Mouse (Mus musculus) brain, embryonic 14.5 days (tissue): ENCODE results near the gene Ppp2r2c.

ENCODE experiments used
- CTCF ChIP-seq: fragments of 200-500 bp; IDR thresholded peaks from 2 replicates; pipeline ENCODE4 v1.5.1; 2012; ENCODE audit warnings: inconsistent platforms, mild to moderate bottlenecking, moderate library complexity, borderline replicate concordance; ENCODE audit not compliant: insufficient read depth, insufficient read length; ENCODE audit errors: extremely low read depth
- POLR2A ChIP-seq: fragments of 200-500 bp; IDR thresholded peaks from 2 replicates; pipeline ENCODE4 v1.6.1; 2012; ENCODE audit warnings: mild to moderate bottlenecking, inconsistent platforms, borderline replicate concordance; ENCODE audit not compliant: poor library complexity, insufficient read depth, insufficient read length, severe bottlenecking; ENCODE audit errors: extremely low read depth

DNA sequence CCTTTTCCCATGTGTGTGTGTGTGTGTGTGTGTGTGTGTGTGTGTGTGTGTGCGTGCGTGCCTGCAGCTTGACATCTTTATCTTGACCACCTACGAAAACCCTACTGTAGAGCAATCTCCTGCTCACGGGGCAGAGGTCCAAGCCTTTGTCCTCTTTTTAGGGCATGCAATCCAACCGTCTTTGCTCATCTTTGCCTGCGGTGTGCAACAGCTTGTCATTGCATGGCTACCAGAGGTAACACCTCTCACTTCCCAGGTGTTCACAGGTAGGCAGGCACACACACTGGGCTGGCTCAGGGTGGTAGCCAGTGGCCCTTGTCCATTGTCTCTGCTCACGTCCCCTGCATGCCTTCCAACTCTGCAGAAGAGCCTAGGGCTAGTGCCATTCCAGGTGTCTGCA is 49.7 kb downstream of the Ppp2r2c start:
- TF ChIP-seq CTCF (no peak), POLR2A (no peak)
